ENCODE assay signal across 17 mouse cellular contexts in genomic region chr6:30147058-30147457, GRCm38 (mm10).
DNase-seq lines count a peak whose midpoint lies in the region; ATAC-seq and TF ChIP-seq lines count a peak whose summit lies in the region.
"Had no signal": no experiment of that assay in that cellular context is flagged by ENCODE, and none has a peak within 500 bp of the region (broad histone marks: within the 10 kb centered on the region; RNA-seq: fewer than 3 reads in every experiment).

No protein-coding gene starts in this region.

- no peak overlapping the region for H3K4me2 ChIP-seq in stomach, embryonic 14.5 days (replicated peaks; ENCODE audit: low read depth, low read length)
- no peak overlapping the region for H3K4me2 ChIP-seq in stomach, postnatal 0 days (replicated peaks; ENCODE audit: low read depth)
- no peak overlapping the region for H3K4me2 ChIP-seq in intestine, embryonic 16.5 days (ENCODE audit: low read depth, low read length)
- H3K4me2 ChIP-seq: midbrain, embryonic 15.5 days; neural tube, embryonic 13.5 days had no signal

- intact Hi-C loops in left cerebral cortex, postnatal 10 days (cut with DNase I), result no loop called here

- ATAC-seq in stomach, embryonic 14.5 days (ENCODE audit: insufficient number of reproducible peaks, insufficient read depth, low FRiP score, low read depth), result peak; percentile 77; the same call in 1 of the 2 replicates
- ATAC-seq in stomach, postnatal 0 days (ENCODE audit: low FRiP score, low TSS enrichment), result no peak
- ATAC-seq in intestine, embryonic 16.5 days, result peak; percentile 72; the same call in 1 of the 2 replicates
- peak; percentile 87 for ATAC-seq in megakaryocyte-erythroid progenitor cell, adult 5-6 weeks (replicated peaks; ENCODE audit: low FRiP score, low TSS enrichment, poor library complexity, severe bottlenecking)
- ATAC-seq: lung, postnatal 0 days; midbrain, embryonic 15.5 days; Patski had no signal

- TF ChIP-seq CTCF in stomach, postnatal 0 days (IDR thresholded peaks at IDR 0.05; ENCODE audit: low read depth), result no peak

- WGBS in stomach, embryonic 14.5 days, result 51% methylated on average over 7 of the region's 7 CpGs
- 71% methylated on average over 7 of the region's 7 CpGs for WGBS in stomach, postnatal 0 days
- 68% methylated on average over 7 of the region's 7 CpGs for WGBS in intestine, embryonic 16.5 days

- no peaks in the 10 kb centered on the region for H3K4me1 ChIP-seq in stomach, embryonic 14.5 days (ENCODE audit: control insufficient read depth, insufficient read depth, low read length)
- H3K4me1 ChIP-seq in stomach, postnatal 0 days (replicated peaks; ENCODE audit: control insufficient read depth, insufficient read depth), result no peaks in the 10 kb centered on the region
- no peaks in the 10 kb centered on the region for H3K4me1 ChIP-seq in intestine, embryonic 16.5 days (ENCODE audit: control insufficient read depth, insufficient read depth, low read length)
- H3K4me1 ChIP-seq: midbrain, embryonic 15.5 days had no signal

- no peak overlapping the region for H3K4me3 ChIP-seq in stomach, embryonic 14.5 days (ENCODE audit: low read depth, low read length)
- H3K4me3 ChIP-seq in stomach, postnatal 0 days (ENCODE audit: low read depth, low read length), result no peak overlapping the region
- no peak overlapping the region for H3K4me3 ChIP-seq in intestine, embryonic 16.5 days (ENCODE audit: low read length)
- H3K4me3 ChIP-seq: heart, adult 2 months; hindbrain, embryonic 10.5 days; midbrain, embryonic 15.5 days; neural tube, embryonic 13.5 days had no signal

- H3K27ac ChIP-seq in stomach, embryonic 14.5 days (ENCODE audit: low read length), result no peak overlapping the region
- no peak overlapping the region for H3K27ac ChIP-seq in stomach, postnatal 0 days (replicated peaks)
- H3K27ac ChIP-seq in intestine, embryonic 16.5 days (ENCODE audit: low read length), result no peak overlapping the region
- H3K27ac ChIP-seq: heart, adult 2 months; hindbrain, embryonic 10.5 days; midbrain, embryonic 15.5 days; neural tube, embryonic 13.5 days had no signal

- no peak for TF ChIP-seq EP300 in stomach, postnatal 0 days (optimal IDR thresholded peaks at IDR 0.05)

- no peak overlapping the region for H3K9ac ChIP-seq in stomach, embryonic 14.5 days (replicated peaks; ENCODE audit: low read depth, low read length)
- H3K9ac ChIP-seq in stomach, postnatal 0 days (ENCODE audit: low read length), result no peak overlapping the region
- no peak overlapping the region for H3K9ac ChIP-seq in intestine, embryonic 16.5 days (ENCODE audit: low read depth, low read length)
- H3K9ac ChIP-seq: midbrain, embryonic 15.5 days; neural tube, embryonic 13.5 days had no signal

- H3K9me3 ChIP-seq in stomach, embryonic 14.5 days (ENCODE audit: control insufficient read depth, low read depth, low read length), result no peaks in the 10 kb centered on the region
- no peaks in the 10 kb centered on the region for H3K9me3 ChIP-seq in stomach, postnatal 0 days (ENCODE audit: control insufficient read depth, low read length)
- no peaks in the 10 kb centered on the region for H3K9me3 ChIP-seq in intestine, embryonic 16.5 days (ENCODE audit: control insufficient read depth, low read length)
- H3K9me3 ChIP-seq: hindbrain, embryonic 10.5 days; midbrain, embryonic 15.5 days; neural tube, embryonic 13.5 days had no signal

- H3K27me3 ChIP-seq in stomach, embryonic 14.5 days (ENCODE audit: control insufficient read depth, insufficient read depth, low read length), result no peaks in the 10 kb centered on the region
- H3K27me3 ChIP-seq in stomach, postnatal 0 days (ENCODE audit: control insufficient read depth, insufficient read depth, low read length), result no peaks in the 10 kb centered on the region
- H3K27me3 ChIP-seq in intestine, embryonic 16.5 days (replicated peaks; ENCODE audit: control insufficient read depth, insufficient read depth, low read length), result no peaks in the 10 kb centered on the region
- H3K27me3 ChIP-seq: CH12.LX; midbrain, embryonic 15.5 days; neural tube, embryonic 13.5 days; Patski had no signal

- DNase-seq in stomach, postnatal 0 days (ENCODE audit: low spot score), result no peak
- no peak for DNase-seq in frontal cortex, postnatal 14 days (ENCODE audit: low spot score in 2 of 2)
- DNase-seq in left cerebral cortex, postnatal 10 days (ENCODE audit: extremely low spot score in 1 of 2, low spot score in 2 of 2), result no peak
- no peak for DNase-seq in frontal cortex, postnatal 36 days (ENCODE audit: low spot score in 2 of 2)
- DNase-seq: heart, adult 2 months; left cerebral cortex, postnatal 4 days; right cerebral cortex, postnatal 25 days; thymus, adult 18-20 months had no signal

- H3K36me3 ChIP-seq in stomach, embryonic 14.5 days (ENCODE audit: control insufficient read depth, insufficient read depth, low read length), result peaks cover 17% of the 10 kb centered on the region
- peaks cover 3% of the 10 kb centered on the region; the same call in 1 of the 2 replicates for H3K36me3 ChIP-seq in stomach, postnatal 0 days (ENCODE audit: control insufficient read depth, insufficient read depth, low read length)
- 0 out of 2 replicates have a peak, but pooled peaks cover 3% of the 10 kb centered on the region for H3K36me3 ChIP-seq in intestine, embryonic 16.5 days (ENCODE audit: control insufficient read depth, insufficient read depth, low read length)
